Mouse (Mus musculus) stomach, postnatal 0 days (tissue): ENCODE measurements at regions not wholly inside any gene's neighbourhood (a gene's known extent, or its start where the extent isn't known, plus 50 kb on each side); places are given as distances from the start of the nearest gene placed in this dataset.
"Not testable (repeated sequence)": the region's sequence is repeated elsewhere in the genome, so short reads cannot be mapped to it uniquely, and the experiment has no call there.

ENCODE experiments used
- ATAC-seq: fragments of 200-750 bp; cut with Nextera tagmentation; 2 replicates; pipeline ENCODE4 v1.8.0; 2017; ENCODE audit not compliant: low FRiP score, low TSS enrichment
- DNase-seq: peaks from one replicate; pipeline ENCODE4 v3.0.0-alpha.2; 2016; ENCODE audit warnings: low spot score
- H3K27ac ChIP-seq: fragments of 300-500 bp; sonication (generic); replicated peaks from 2 replicates; pipeline ENCODE4 v1.5.1; 2014; ENCODE audit warnings: mild to moderate bottlenecking, control low read depth
- H3K27me3 ChIP-seq: fragments of 300-500 bp; sonication (generic); 2 replicates; pipeline ENCODE4 v1.6.1; 2014; ENCODE audit warnings: low read length; ENCODE audit not compliant: control insufficient read depth, insufficient read depth
- H3K36me3 ChIP-seq: fragments of 300-500 bp; sonication (generic); 2 replicates; pipeline ENCODE4 v1.6.1; 2014; ENCODE audit warnings: low read length, mixed read lengths; ENCODE audit not compliant: control insufficient read depth, insufficient read depth
- H3K4me1 ChIP-seq: fragments of 300-500 bp; sonication (generic); replicated peaks from 2 replicates; pipeline ENCODE4 v1.6.1; 2014; ENCODE audit warnings: antibody characterized with exemption; ENCODE audit not compliant: control insufficient read depth, insufficient read depth
- H3K4me2 ChIP-seq: fragments of 300-500 bp; sonication (generic); replicated peaks from 2 replicates; pipeline ENCODE4 v1.6.1; 2014; ENCODE audit warnings: low read depth, mild to moderate bottlenecking, control low read depth, moderate library complexity
- H3K4me3 ChIP-seq: fragments of 300-500 bp; sonication (generic); 2 replicates; pipeline ENCODE4 v1.5.1; 2014; ENCODE audit warnings: low read depth, low read length, control low read depth
- H3K9ac ChIP-seq: fragments of 300-500 bp; sonication (generic); 2 replicates; pipeline ENCODE4 v1.6.1; 2014; ENCODE audit warnings: mild to moderate bottlenecking, low read length, control low read depth, mixed read lengths
- H3K9me3 ChIP-seq: fragments of 300-500 bp; sonication (generic); 2 replicates; pipeline ENCODE4 v1.6.1; 2016; ENCODE audit warnings: low read length; ENCODE audit not compliant: control insufficient read depth
- CTCF ChIP-seq: IDR thresholded peaks from 2 replicates; pipeline ENCODE4 v1.5.1; 2016; ENCODE audit warnings: antibody characterized with exemption, low read depth, mild to moderate bottlenecking, moderate library complexity
- EP300 ChIP-seq: optimal IDR thresholded peaks from 2 replicates; pipeline ENCODE3; 2016; ENCODE audit warnings: antibody characterized with exemption
- WGBS: fragments of 180-500 bp; shearing (Covaris S2); extraction: QIAGEN DNeasy Blood & Tissue Kit; methylation state at CpG from one replicate; pipeline ENCODE4 v1.1.7; 2014; 5-methylcytosine and 5-hydroxymethylcytosine counted together

GRCm38 (mm10) chr7:70256806-70257205 is 109.7 kb downstream of the Nr2f2 start:
- Histone ChIP-seq H3K36me3 (no peaks in the 10 kb centered on the region), H3K4me2 (no peak overlapping the region), H3K9me3 (no peaks in the 10 kb centered on the region), H3K9ac (no peak overlapping the region), H3K27ac (no peak overlapping the region), H3K27me3 (no peaks in the 10 kb centered on the region), H3K4me1 (no peaks in the 10 kb centered on the region), H3K4me3 (no peak overlapping the region)
- DNase-seq (no peak), ATAC-seq (no peak)
- TF ChIP-seq EP300 (no peak), CTCF (no peak)
- 93% methylated on average over 4 of the region's 4 CpGs for WGBS

GRCm38 (mm10) chr7:70255072-70255471 is 111.5 kb downstream of the Nr2f2 start:
- Histone ChIP-seq H3K4me1 (no peaks in the 10 kb centered on the region), H3K9me3 (no peaks in the 10 kb centered on the region), H3K27ac (no peak overlapping the region), H3K9ac (no peak overlapping the region), H3K4me3 (no peak overlapping the region), H3K27me3 (no peaks in the 10 kb centered on the region), H3K36me3 (no peaks in the 10 kb centered on the region), H3K4me2 (no peak overlapping the region)
- WGBS, result 48% methylated on average over 3 of the region's 3 CpGs
- ATAC-seq (no peak), DNase-seq (no peak)
- TF ChIP-seq CTCF (no peak), EP300 (no peak)

- no peaks in the 10 kb centered on the region for H3K27me3 ChIP-seq
- no peak overlapping the region for H3K27ac ChIP-seq
- DNase-seq, result no peak
- H3K4me3 ChIP-seq, result no peak overlapping the region
- ATAC-seq, result no peak
- no peaks in the 10 kb centered on the region for H3K36me3 ChIP-seq
- no peak overlapping the region for H3K4me2 ChIP-seq
- 61% methylated on average over 4 of the region's 4 CpGs for WGBS
- no peaks in the 10 kb centered on the region for H3K9me3 ChIP-seq
- TF ChIP-seq CTCF (no peak), EP300 (no peak)
- no peaks in the 10 kb centered on the region for H3K4me1 ChIP-seq
- H3K9ac ChIP-seq, result no peak overlapping the region
Observed at GRCm38 (mm10) chr7:70253275-70253674, 113.3 kb downstream of the Nr2f2 start.

- not testable (repeated sequence) for DNase-seq, H3K27ac ChIP-seq, ATAC-seq, H3K4me2 ChIP-seq, H3K9ac ChIP-seq, H3K9me3 ChIP-seq, H3K27me3 ChIP-seq, H3K4me3 ChIP-seq, H3K36me3 ChIP-seq, H3K4me1 ChIP-seq
- 71% methylated on average over 9 of the region's 9 CpGs for WGBS
Observed at GRCm38 (mm10) chr7:70239059-70239458, 127.5 kb downstream of the Nr2f2 start.

- ATAC-seq, result no peak
- Histone ChIP-seq H3K9me3 (no peaks in the 10 kb centered on the region), H3K27ac (no peak overlapping the region), H3K36me3 (no peaks in the 10 kb centered on the region), H3K4me1 (no peaks in the 10 kb centered on the region), H3K4me3 (no peak overlapping the region), H3K9ac (no peak overlapping the region), H3K4me2 (no peak overlapping the region), H3K27me3 (no peaks in the 10 kb centered on the region)
- WGBS, result 59% methylated on average over 6 of the region's 6 CpGs
- no peak for DNase-seq
- TF ChIP-seq EP300 (no peak), CTCF (no peak)
Observed at GRCm38 (mm10) chr7:70219310-70219709, 147.2 kb downstream of the Nr2f2 start.

- no peak for DNase-seq
- Histone ChIP-seq H3K36me3 (no peaks in the 10 kb centered on the region), H3K9me3 (no peaks in the 10 kb centered on the region), H3K9ac (no peak overlapping the region), H3K4me2 (no peak overlapping the region), H3K27me3 (no peaks in the 10 kb centered on the region), H3K4me3 (no peak overlapping the region), H3K27ac (no peak overlapping the region), H3K4me1 (no peaks in the 10 kb centered on the region)
- 76% methylated on average over 2 of the region's 2 CpGs for WGBS
- TF ChIP-seq CTCF, result no peak
- no peak for TF ChIP-seq EP300
- ATAC-seq, result 0 out of 2 replicates have a peak, but pooled peaks have one; percentile 26
Observed at GRCm38 (mm10) chr7:70217137-70217536, 149.4 kb downstream of the Nr2f2 start.
